Mouse (Mus musculus) embryonic facial prominence, embryonic 13.5 days (tissue): ENCODE measurements around the gene Prl2a1. TPM values are rescaled to one million over a fixed set of nuclear protein-coding genes. Genes with fewer than 3 reads are reported as not detected.
"Not testable (repeated sequence)": the region's sequence is repeated elsewhere in the genome, so short reads cannot be mapped to it uniquely, and the experiment has no call there.

Source experiments
- ATAC-seq: fragments of 200-750 bp; cut with Nextera tagmentation; 2 replicates; pipeline ENCODE4 v1.8.0; 2017; ENCODE audit warnings: low read depth; ENCODE audit not compliant: insufficient number of reproducible peaks, insufficient read depth, low FRiP score, low TSS enrichment
- H3K27ac ChIP-seq: fragments of 300-500 bp; sonication (generic); 2 replicates; pipeline ENCODE4 v1.5.1; 2015; ENCODE audit warnings: moderate library complexity, mild to moderate bottlenecking, inconsistent platforms
- H3K27me3 ChIP-seq: fragments of 300-500 bp; sonication (generic); 2 replicates; pipeline ENCODE4 v1.6.1; 2015; ENCODE audit warnings: mild to moderate bottlenecking, inconsistent platforms
- H3K36me3 ChIP-seq: fragments of 300-500 bp; sonication (generic); 2 replicates; pipeline ENCODE4 v1.6.1; 2015; ENCODE audit warnings: mild to moderate bottlenecking, inconsistent platforms
- H3K4me1 ChIP-seq: fragments of 300-500 bp; sonication (generic); 2 replicates; pipeline ENCODE4 v1.6.1; 2015; ENCODE audit warnings: inconsistent platforms
- H3K4me2 ChIP-seq: fragments of 300-500 bp; sonication (generic); 2 replicates; pipeline ENCODE4 v1.6.1; 2015; ENCODE audit warnings: moderate library complexity, mild to moderate bottlenecking, inconsistent platforms
- H3K4me3 ChIP-seq: fragments of 300-500 bp; sonication (generic); 2 replicates; pipeline ENCODE4 v1.5.1; 2015; ENCODE audit warnings: mild to moderate bottlenecking, inconsistent platforms
- H3K9ac ChIP-seq: fragments of 300-500 bp; sonication (generic); 2 replicates; pipeline ENCODE4 v1.6.1; 2015; ENCODE audit warnings: mild to moderate bottlenecking, inconsistent platforms
- H3K9me3 ChIP-seq: fragments of 300-500 bp; sonication (generic); 2 replicates; pipeline ENCODE4 v1.6.1; 2016; ENCODE audit warnings: inconsistent platforms
- WGBS: fragments of 180-500 bp; shearing (Covaris S2); methylation state at CpG from one replicate; pipeline ENCODE4 v1.1.7; 2015; ENCODE audit warnings: mixed read lengths; 5-methylcytosine and 5-hydroxymethylcytosine counted together
- polyA plus RNA-seq: library from polyadenylated mRNA; unstranded; fragments of >200 nt; fragmentation: Nextera tagmentation; extraction: Ambion mirVana; gene quantifications from 2 replicates; pipeline ENCODE4 v1.2.1, GENCODE M21; 2015

Gene Prl2a1
- not detected in 2 replicates for polyA plus RNA-seq

DNA sequence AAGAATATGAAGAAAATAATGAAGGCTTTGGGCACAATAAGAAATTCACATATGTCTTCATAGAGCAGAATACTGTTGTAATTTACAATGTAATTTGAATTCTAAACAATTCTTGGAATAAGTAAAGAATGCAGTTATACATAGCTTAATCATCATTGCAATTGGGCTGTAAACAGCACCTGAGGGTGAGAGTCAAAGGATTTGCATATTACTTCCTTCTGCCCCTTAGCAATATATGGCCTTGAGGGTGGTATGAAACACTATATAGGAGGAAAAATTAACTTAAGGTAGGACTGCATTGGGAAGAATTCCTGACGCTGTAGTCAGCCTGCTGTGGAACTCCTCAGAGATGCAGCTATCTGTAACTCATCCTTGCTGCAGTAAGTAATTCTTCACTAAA is at the start of gene Prl2a1:
Prl2a1 (plus strand) TSS at position 301 of the 400 bp plus-strand sequence.
- Histone ChIP-seq H3K36me3 (no peaks in the 10 kb centered on the region), H3K4me3 (no peak within 1 kb of the TSS)
- WGBS: 68% methylated on average over 1 of the region's 1 CpGs

GRCm38 (mm10) chr13:27780704-27781103 is 20.8 kb upstream of the Prl2a1 start, which contains the start of gene Prl7c1:
Gene Prl7c1 (minus strand): TSS chr13:27780804.
- WGBS: 90% methylated on average over 3 of the region's 3 CpGs

More for the DNA sequence above, at the start of gene Prl2a1:
- Histone ChIP-seq H3K4me1 (no peaks in the 10 kb centered on the region), H3K27me3 (no peaks in the 10 kb centered on the region), H3K27ac (no peak within 1 kb of the TSS), H3K9me3 (no peaks in the 10 kb centered on the region), H3K4me2 (no peak within 1 kb of the TSS), H3K9ac (no peak within 1 kb of the TSS)
- no peak for ATAC-seq

DNA sequence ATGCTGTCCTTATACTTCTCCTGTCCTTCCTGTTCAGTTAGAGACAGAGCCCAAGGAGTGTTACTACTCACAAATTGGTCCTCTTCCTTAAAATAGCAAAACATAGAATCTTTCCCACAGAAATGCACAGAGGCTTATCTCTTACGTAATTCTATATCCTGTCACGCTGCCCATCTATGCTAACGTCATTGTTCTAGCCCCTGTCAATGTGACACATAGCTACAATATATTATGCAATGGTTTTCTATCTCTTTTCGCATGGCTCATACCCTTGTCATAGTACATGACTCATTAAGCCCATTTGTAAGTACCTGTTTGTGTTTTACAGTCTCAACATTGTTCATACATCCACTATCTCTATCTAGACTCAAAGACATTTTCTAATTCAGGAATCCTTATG is 2.2 kb upstream of the Prl2a1 start:
- Histone ChIP-seq H3K4me2 (no peak overlapping the region), H3K4me1 (no peaks in the 10 kb centered on the region), H3K36me3 (no peaks in the 10 kb centered on the region), H3K9me3 (no peaks in the 10 kb centered on the region), H3K9ac (no peak overlapping the region), H3K4me3 (no peak overlapping the region), H3K27me3 (no peaks in the 10 kb centered on the region), H3K27ac (no peak overlapping the region)
- 83% methylated on average over 4 of the region's 4 CpGs for WGBS
- ATAC-seq: no peak

More at GRCm38 (mm10) chr13:27780704-27781103, 20.8 kb upstream of the Prl2a1 start, which contains the start of gene Prl7c1:
- not testable (repeated sequence) for H3K36me3 ChIP-seq, H3K4me3 ChIP-seq, H3K9me3 ChIP-seq, H3K27ac ChIP-seq, H3K27me3 ChIP-seq, H3K4me2 ChIP-seq, H3K4me1 ChIP-seq, ATAC-seq, H3K9ac ChIP-seq

- Histone ChIP-seq H3K36me3 (no peaks in the 10 kb centered on the region), H3K27ac (no peak overlapping the region), H3K9ac (no peak overlapping the region), H3K4me2 (no peak overlapping the region), H3K4me1 (no peaks in the 10 kb centered on the region), H3K4me3 (no peak overlapping the region), H3K9me3 (no peaks in the 10 kb centered on the region), H3K27me3 (no peaks in the 10 kb centered on the region)
- ATAC-seq: no peak
- WGBS: 73% methylated on average over 1 of the region's 1 CpGs
Measured at GRCm38 (mm10) chr13:27802765-27803164, 1.3 kb downstream of the Prl2a1 start.

- Histone ChIP-seq H3K36me3 (no peaks in the 10 kb centered on the region), H3K9ac (no peak within 1 kb of the TSS), H3K9me3 (no peaks in the 10 kb centered on the region), H3K4me1 (no peaks in the 10 kb centered on the region), H3K27me3 (no peaks in the 10 kb centered on the region), H3K27ac (no peak within 1 kb of the TSS), H3K4me2 (no peak within 1 kb of the TSS), H3K4me3 (no peak within 1 kb of the TSS)
- WGBS: 90% methylated on average over 3 of the region's 3 CpGs
- no peak for ATAC-seq
Measured at GRCm38 (mm10) chr13:27849042-27849441, 47.6 kb downstream of the Prl2a1 start, which contains the start of gene Prl2c1. Gene Prl2c1 (plus strand): TSS chr13:27849342.

Other genes with a start within 250 kb of the Prl2a1 start
- not detected in 2 replicates for gene Prl8a9, start 237.0 kb upstream of the Prl2a1 start, polyA plus RNA-seq
- not detected in 2 replicates for gene Prl8a1, start 219.5 kb upstream of the Prl2a1 start, polyA plus RNA-seq
- not detected in 2 replicates for gene Prl7b1, start 191.1 kb upstream of the Prl2a1 start, polyA plus RNA-seq
- gene Prl7a1, start 159.2 kb upstream of the Prl2a1 start, polyA plus RNA-seq: not detected in 2 replicates
- not detected in 2 replicates for gene Prl7a2, start 133.6 kb upstream of the Prl2a1 start, polyA plus RNA-seq
- not detected in 2 replicates for gene Prl7d1, start 84.9 kb upstream of the Prl2a1 start, polyA plus RNA-seq
- not detected in 2 replicates for gene Prl7c1, start 20.9 kb upstream of the Prl2a1 start, polyA plus RNA-seq
- gene Prl2c1, start 47.7 kb downstream of the Prl2a1 start, polyA plus RNA-seq: not detected in 2 replicates
- gene Prl4a1, start 214.6 kb downstream of the Prl2a1 start, polyA plus RNA-seq: not detected in 2 replicates